9 mouse cellular contexts compared by ENCODE assay signal in the genomic region with DNA sequence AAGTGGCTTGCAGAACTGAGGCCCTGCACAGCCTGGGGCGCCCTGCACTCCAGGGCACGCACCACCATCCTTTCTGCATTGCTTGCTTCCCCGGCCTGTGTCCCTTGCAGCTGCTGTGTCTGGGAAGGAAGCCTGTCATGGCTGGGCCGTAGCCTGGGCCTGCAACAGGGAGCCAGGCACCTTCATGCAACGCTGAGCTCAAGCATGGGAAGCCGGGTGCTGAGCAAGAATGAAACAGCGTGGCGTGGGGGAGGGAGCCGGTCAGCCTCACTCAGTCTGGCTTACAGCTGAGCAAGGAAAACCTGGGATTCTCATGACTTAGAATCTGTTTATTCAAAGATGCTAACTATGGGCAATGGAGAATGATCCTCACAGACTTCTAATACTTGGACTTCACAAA. TPM values are rescaled to one million over a fixed set of nuclear protein-coding genes. Genes with fewer than 3 reads are reported as not detected.
DNase-seq lines count a peak whose midpoint lies in the region; ATAC-seq lines count a peak whose summit lies in the region.
"Had no signal": no experiment of that assay in that cellular context is flagged by ENCODE, and none has a peak within 500 bp of the region (broad histone marks: within the 10 kb centered on the region; RNA-seq: fewer than 3 reads in every experiment).

No protein-coding gene starts in this region.

- H3K4me3 ChIP-seq in heart, embryonic 16.5 days (ENCODE audit: low read length), result no peak overlapping the region
- no peak overlapping the region for H3K4me3 ChIP-seq in embryonic facial prominence, embryonic 10.5 days
- no peak overlapping the region for H3K4me3 ChIP-seq in neural tube, embryonic 14.5 days (ENCODE audit: low read depth, low read length)

- H3K4me1 ChIP-seq in heart, embryonic 16.5 days (ENCODE audit: control insufficient read depth, insufficient read depth, low read length), result peaks cover 9% of the 10 kb centered on the region; the same call in 1 of the 2 replicates
- peaks cover 29% of the 10 kb centered on the region for H3K4me1 ChIP-seq in embryonic facial prominence, embryonic 10.5 days
- H3K4me1 ChIP-seq in neural tube, embryonic 14.5 days (ENCODE audit: control insufficient read depth, insufficient read depth, low read length), result no peaks in the 10 kb centered on the region; the same call in 1 of the 2 replicates

- no peaks in the 10 kb centered on the region for H3K36me3 ChIP-seq in heart, embryonic 16.5 days (ENCODE audit: control insufficient read depth, insufficient read depth)
- H3K36me3 ChIP-seq in embryonic facial prominence, embryonic 10.5 days (replicated peaks), result no peaks in the 10 kb centered on the region
- no peaks in the 10 kb centered on the region for H3K36me3 ChIP-seq in neural tube, embryonic 14.5 days (ENCODE audit: control insufficient read depth, insufficient read depth, low read length)

- no peak overlapping the region for H3K9ac ChIP-seq in heart, embryonic 16.5 days (ENCODE audit: low read length)
- H3K9ac ChIP-seq in neural tube, embryonic 14.5 days (replicated peaks; ENCODE audit: low read depth, low read length), result no peak overlapping the region

- H3K9me3 ChIP-seq in heart, embryonic 16.5 days (replicated peaks; ENCODE audit: control insufficient read depth, low read length), result no peaks in the 10 kb centered on the region
- H3K9me3 ChIP-seq in embryonic facial prominence, embryonic 10.5 days, result no peaks in the 10 kb centered on the region
- no peaks in the 10 kb centered on the region for H3K9me3 ChIP-seq in neural tube, embryonic 14.5 days (ENCODE audit: control insufficient read depth, low read length)

- 69% methylated on average over 9 of the region's 9 CpGs for WGBS in heart, embryonic 16.5 days
- WGBS in embryonic facial prominence, embryonic 10.5 days, result 61% methylated on average over 9 of the region's 9 CpGs
- WGBS in neural tube, embryonic 14.5 days, result 65% methylated on average over 9 of the region's 9 CpGs

- no peaks in the 10 kb centered on the region for H3K27me3 ChIP-seq in heart, embryonic 16.5 days (ENCODE audit: control insufficient read depth, insufficient read depth, low read length)
- H3K27me3 ChIP-seq in embryonic facial prominence, embryonic 10.5 days (replicated peaks; ENCODE audit: low read depth, poor library complexity, severe bottlenecking), result no peaks in the 10 kb centered on the region
- H3K27me3 ChIP-seq in neural tube, embryonic 14.5 days (ENCODE audit: control insufficient read depth, insufficient read depth, low read length), result no peaks in the 10 kb centered on the region

- H3K27ac ChIP-seq in heart, embryonic 16.5 days (ENCODE audit: low read length), result peak overlapping the region; percentile 17; the same call in 1 of the 2 replicates
- peak overlapping the region; percentile 69 for H3K27ac ChIP-seq in embryonic facial prominence, embryonic 10.5 days (replicated peaks)
- H3K27ac ChIP-seq in neural tube, embryonic 14.5 days (ENCODE audit: low read depth, low read length), result 0 out of 2 replicates have a peak overlapping the region, but pooled peaks have one; percentile 24

- DNase-seq in heart, adult 9 months (ENCODE audit: low spot score in 2 of 2), result no peak
- no peak for DNase-seq in embryonic facial prominence, embryonic 10.5 days (ENCODE audit: low spot score)
- DNase-seq in kidney, postnatal 10 days, result peak; percentile 79
- no peak for DNase-seq in thymus, postnatal 4 days
- DNase-seq in spleen, postnatal 36 days (ENCODE audit: low spot score in 2 of 2), result no peak
- DNase-seq in spleen, postnatal 10 days (ENCODE audit: low spot score in 2 of 2), result no peak

- H3K4me2 ChIP-seq in heart, embryonic 16.5 days (ENCODE audit: low read depth, low read length), result no peak overlapping the region
- H3K4me2 ChIP-seq in neural tube, embryonic 14.5 days (ENCODE audit: low read depth, low read length), result no peak overlapping the region

- ATAC-seq in heart, embryonic 16.5 days (replicated peaks; ENCODE audit: extremely low read depth, insufficient read depth, low FRiP score), result no peak
- no peak for ATAC-seq in neural tube, embryonic 14.5 days (ENCODE audit: low read depth)

RNA-seq across cellular contexts. Expression of a gene that starts 33.1 kb away (rescaled TPM):
- 0.27 TPM in 1 of 2 replicates, not detected in the other for polyA plus RNA-seq in heart, embryonic 16.5 days (2015; fragmentation: Nextera tagmentation; extraction: Ambion mirVana)
- 0.23 TPM in 1 of 2 replicates, not detected in the other for polyA plus RNA-seq in embryonic facial prominence, embryonic 10.5 days (2016; fragmentation: Nextera tagmentation; extraction: Ambion mirVana)
- 0.33 and 0.94 TPM in 2 replicates for polyA plus RNA-seq in neural tube, embryonic 14.5 days (2014; fragmentation: Nextera tagmentation; extraction: Ambion mirVana)
- polyA plus RNA-seq: heart, embryonic 14.5 days had no signal

RNA-seq across cellular contexts. Expression of a gene that starts 36.2 kb away (rescaled TPM):
- polyA plus RNA-seq in heart, embryonic 16.5 days (2015; fragmentation: Nextera tagmentation; extraction: Ambion mirVana), result 11.3 and 11.4 TPM in 2 replicates
- 3.5 and 3.8 TPM in 2 replicates for polyA plus RNA-seq in embryonic facial prominence, embryonic 10.5 days (2016; fragmentation: Nextera tagmentation; extraction: Ambion mirVana)
- 16.1 and 20.8 TPM in 2 replicates for polyA plus RNA-seq in neural tube, embryonic 14.5 days (2014; fragmentation: Nextera tagmentation; extraction: Ambion mirVana)

Comparison
In these comparisons a context has a peak if more than half of its experiments do, and no peak if none do; other contexts are left out.
1. H3K27ac ChIP-seq: peak in every context shown above with its lines; median percentile 69 in embryonic facial prominence, embryonic 10.5 days; 24 in neural tube, embryonic 14.5 days; 17 in heart, embryonic 16.5 days.